Mouse (Mus musculus): ENCODE data around the gene Olfr1270. TPM values are rescaled to one million over a fixed set of nuclear protein-coding genes. Genes with fewer than 3 reads are reported as not detected.
"Not testable (repeated sequence)": the region's sequence is repeated elsewhere in the genome, so short reads cannot be mapped to it uniquely, and the experiment has no call there.

Olfr1270 gene
- polyA plus RNA-seq (2015; fragmentation: Nextera tagmentation; extraction: Ambion mirVana): 0.04 TPM in 1 of 2 replicates, not detected in the other

DNA sequence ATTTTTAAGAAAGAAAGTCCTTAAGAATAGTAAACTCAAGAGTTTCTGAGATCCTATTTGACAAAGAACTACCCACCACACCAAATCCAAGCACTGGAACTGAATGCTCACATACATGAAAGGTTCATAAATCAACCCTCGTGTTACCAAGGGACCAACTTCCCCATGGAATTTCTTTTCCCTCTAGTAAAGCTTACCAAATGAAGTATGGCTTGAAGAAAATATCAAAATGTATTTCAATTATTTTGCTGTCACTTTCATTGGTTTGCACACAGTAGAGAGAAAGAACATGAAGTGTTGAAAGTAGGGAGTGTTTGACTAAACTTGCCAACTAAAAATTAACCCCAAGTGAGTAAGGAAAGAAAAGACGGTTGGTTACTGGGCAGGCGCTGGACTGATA lies at the start of gene Olfr1270:
Gene Olfr1270 (minus strand): TSS at position 101 of the 400 bp plus-strand sequence.
- Histone ChIP-seq H3K27ac (replicated peaks) (no peak within 1 kb of the TSS), H3K4me1 (no peaks in the 10 kb centered on the region), H3K27me3 (no peaks in the 10 kb centered on the region), H3K36me3 (no peaks in the 10 kb centered on the region), H3K9ac (replicated peaks) (no peak within 1 kb of the TSS), H3K4me3 (no peak within 1 kb of the TSS), H3K4me2 (replicated peaks) (no peak within 1 kb of the TSS), H3K9me3 (no peaks in the 10 kb centered on the region)
- 89% methylated on average over 3 of the region's 3 CpGs for WGBS
- no peak for ATAC-seq (replicated peaks)

DNA sequence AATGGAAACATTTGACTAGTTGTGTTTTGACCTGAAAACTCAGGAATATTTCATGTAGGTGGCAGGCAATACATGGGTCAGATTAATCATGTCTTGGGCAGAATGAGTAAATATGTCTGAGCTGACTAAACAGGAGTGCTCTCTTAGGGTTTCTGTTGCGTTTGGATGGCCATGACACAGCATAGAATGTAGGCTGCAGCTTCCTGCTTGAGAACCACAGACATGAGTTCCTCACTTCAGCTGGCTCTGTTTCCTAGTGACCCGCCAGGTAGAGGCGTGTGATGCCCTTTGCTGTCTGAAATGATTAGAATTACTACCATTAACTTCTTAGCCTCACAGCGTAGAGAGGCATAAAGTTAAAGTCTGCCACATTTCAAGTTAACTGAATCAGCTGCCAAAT lies 46.7 kb upstream of the Olfr1270 start:
- H3K4me1 ChIP-seq; H3K4me3 ChIP-seq; ATAC-seq (replicated peaks); H3K4me2 ChIP-seq (replicated peaks); H3K9ac ChIP-seq (replicated peaks); H3K27ac ChIP-seq (replicated peaks); H3K36me3 ChIP-seq; H3K27me3 ChIP-seq; H3K9me3 ChIP-seq: not testable (repeated sequence)
- WGBS: no CpG with 5 or more reads among the region's 4 CpGs

DNA sequence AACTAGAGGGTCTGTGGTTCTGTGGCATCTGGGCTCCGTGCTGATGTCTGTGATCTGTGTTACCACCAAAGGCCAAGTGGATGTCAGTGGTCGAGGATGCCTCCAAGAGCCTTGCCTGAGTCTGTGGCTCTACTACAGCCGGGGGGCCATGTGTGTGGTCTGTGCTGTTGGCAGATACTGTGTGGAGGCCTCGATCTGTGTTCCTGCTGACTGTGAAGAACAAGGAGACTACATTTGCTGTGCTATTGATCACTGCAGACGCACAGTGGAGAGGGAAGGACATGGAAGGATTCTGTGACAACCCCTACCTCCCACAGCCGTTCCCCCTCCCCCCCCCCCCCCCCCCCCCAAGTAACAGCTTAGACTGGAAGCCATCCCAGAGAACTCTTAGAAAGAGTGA lies 42.4 kb upstream of the Olfr1270 start:
- no CpG with 5 or more reads among the region's 6 CpGs for WGBS
- H3K4me3 ChIP-seq; H3K27ac ChIP-seq (replicated peaks); H3K4me2 ChIP-seq (replicated peaks); ATAC-seq (replicated peaks); H3K9ac ChIP-seq (replicated peaks); H3K4me1 ChIP-seq; H3K36me3 ChIP-seq; H3K9me3 ChIP-seq; H3K27me3 ChIP-seq: not testable (repeated sequence)

DNA sequence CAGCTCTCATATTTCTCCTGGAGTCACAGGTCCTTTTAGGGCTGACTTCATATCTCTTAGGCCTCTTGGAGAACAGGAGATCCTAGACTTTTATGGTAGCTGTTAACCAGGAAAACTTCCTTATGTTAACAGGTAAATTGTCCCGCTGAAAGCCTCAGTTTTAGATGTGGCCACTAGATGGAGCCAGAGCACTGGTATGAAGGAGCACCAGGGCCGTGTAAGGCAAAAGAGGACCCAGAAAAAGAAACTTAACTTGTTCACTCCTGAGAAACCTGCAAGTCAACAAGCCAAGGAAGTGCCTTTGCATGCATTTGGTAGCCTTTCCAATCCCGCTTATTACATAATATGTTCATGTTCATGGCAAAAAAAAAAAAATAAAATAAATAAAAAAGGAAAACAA lies 41.9 kb upstream of the Olfr1270 start:
- H3K4me3 ChIP-seq; H3K27me3 ChIP-seq; H3K4me1 ChIP-seq; H3K9me3 ChIP-seq; H3K27ac ChIP-seq (replicated peaks); H3K9ac ChIP-seq (replicated peaks); H3K36me3 ChIP-seq; H3K4me2 ChIP-seq (replicated peaks): not testable (repeated sequence)
- peak; percentile 55; the same call in 1 of the 2 replicates for ATAC-seq (replicated peaks)
- WGBS: no CpG with 5 or more reads among the region's 3 CpGs

DNA sequence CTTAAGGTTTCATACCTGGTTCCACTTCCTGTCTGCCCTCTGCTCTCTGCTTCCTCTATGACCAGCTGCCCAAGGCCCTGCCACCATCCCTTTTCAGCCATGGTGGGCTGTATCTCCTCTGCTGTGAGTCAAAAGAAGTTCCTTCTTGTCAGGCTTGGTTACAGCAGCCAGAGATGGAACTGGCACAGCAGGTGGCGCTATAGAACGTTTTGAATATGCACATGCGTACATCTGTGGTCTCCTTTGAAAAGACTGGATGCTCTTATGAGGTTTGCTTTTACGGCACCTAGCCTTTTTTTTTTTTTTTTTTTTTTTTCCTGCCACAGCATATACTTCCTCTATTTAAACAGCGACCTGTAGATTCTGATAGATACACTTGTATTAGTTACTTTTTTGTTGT lies 34.2 kb upstream of the Olfr1270 start:
- not testable (repeated sequence) for H3K27ac ChIP-seq (replicated peaks); H3K9ac ChIP-seq (replicated peaks); H3K36me3 ChIP-seq; H3K4me1 ChIP-seq; H3K4me2 ChIP-seq (replicated peaks); H3K4me3 ChIP-seq; H3K9me3 ChIP-seq; H3K27me3 ChIP-seq; ATAC-seq (replicated peaks)
- no CpG with 5 or more reads among the region's 5 CpGs for WGBS

DNA sequence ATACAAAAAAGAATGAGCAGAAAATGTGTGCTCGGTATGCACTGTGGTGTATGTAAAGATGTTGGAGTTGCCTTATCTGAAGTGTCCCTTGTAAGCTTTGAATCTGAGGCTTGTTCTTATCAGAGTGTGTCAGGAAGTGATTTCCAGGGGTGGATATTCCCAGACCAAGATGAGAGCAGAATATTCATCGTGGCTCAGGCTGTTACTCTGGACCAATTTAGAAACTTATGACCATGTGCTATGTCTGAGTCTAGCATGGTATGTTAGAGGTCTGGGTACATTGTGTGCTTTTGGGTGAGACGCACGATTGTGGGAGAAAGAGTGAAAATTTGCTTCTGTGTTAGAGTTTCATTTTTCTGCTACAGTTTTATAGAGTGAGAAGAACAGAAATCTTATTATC lies 33.2 kb upstream of the Olfr1270 start:
- not testable (repeated sequence) for H3K4me1 ChIP-seq; H3K9ac ChIP-seq (replicated peaks); ATAC-seq (replicated peaks); H3K36me3 ChIP-seq; H3K4me3 ChIP-seq; H3K9me3 ChIP-seq; H3K27me3 ChIP-seq; H3K4me2 ChIP-seq (replicated peaks); H3K27ac ChIP-seq (replicated peaks)
- no CpG with 5 or more reads among the region's 4 CpGs for WGBS

DNA sequence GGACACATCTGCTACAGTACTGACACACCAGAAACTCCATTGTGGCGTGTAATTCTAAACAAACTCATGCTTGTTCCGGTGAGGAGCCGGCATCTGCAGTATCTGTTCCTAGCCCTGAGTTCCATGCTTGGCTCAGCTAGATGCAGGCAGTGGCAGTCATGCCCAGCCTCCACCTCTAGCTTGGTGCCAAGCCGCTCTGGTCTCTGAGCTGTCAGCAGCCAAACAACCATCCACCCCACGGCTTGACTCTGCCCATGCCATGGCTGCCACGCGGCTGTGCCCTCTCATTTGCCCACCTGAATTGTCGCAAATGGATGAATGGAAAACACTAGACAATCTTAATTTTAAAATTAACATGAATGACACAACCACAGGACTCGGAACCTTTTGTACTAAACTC lies 1.0 kb upstream of the Olfr1270 start:
- Histone ChIP-seq H3K36me3 (no peaks in the 10 kb centered on the region), H3K9me3 (no peaks in the 10 kb centered on the region), H3K4me2 (replicated peaks) (no peak overlapping the region), H3K27ac (replicated peaks) (no peak overlapping the region), H3K4me1 (no peaks in the 10 kb centered on the region), H3K27me3 (no peaks in the 10 kb centered on the region), H3K9ac (replicated peaks) (no peak overlapping the region), H3K4me3 (no peak overlapping the region)
- ATAC-seq (replicated peaks): no peak
- WGBS: 93% methylated on average over 9 of the region's 9 CpGs

DNA sequence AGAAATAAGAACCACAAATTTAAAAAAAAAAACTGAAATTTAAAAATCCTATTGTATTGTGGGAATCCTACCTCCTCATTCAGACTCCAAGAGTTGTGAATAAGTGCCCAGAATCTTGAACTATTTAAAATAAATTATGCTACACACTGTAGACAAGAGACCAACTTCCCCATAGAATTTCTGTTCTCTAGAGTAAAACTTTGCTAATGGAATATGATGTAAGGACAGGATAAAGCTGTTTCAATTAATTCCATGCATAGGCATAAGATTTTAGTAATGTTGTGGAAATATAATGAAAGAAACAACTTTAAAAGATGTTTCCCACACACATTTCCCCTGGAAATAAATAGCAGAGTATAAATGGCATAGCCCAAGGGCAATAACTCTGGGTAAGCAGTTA lies 10.7 kb downstream of the Olfr1270 start, which contains the start of gene Olfr32:
Gene Olfr32 (minus strand): TSS at position 101 of the 400 bp plus-strand sequence.
- no peaks in the 10 kb centered on the region for H3K9me3 ChIP-seq
- no peak within 1 kb of the TSS for H3K4me3 ChIP-seq
- H3K36me3 ChIP-seq: no peaks in the 10 kb centered on the region
- H3K4me1 ChIP-seq: no peaks in the 10 kb centered on the region
- H3K4me2 ChIP-seq (replicated peaks): no peak within 1 kb of the TSS
- ATAC-seq (replicated peaks): no peak
- H3K27ac ChIP-seq (replicated peaks): no peak within 1 kb of the TSS
- H3K27me3 ChIP-seq: no peaks in the 10 kb centered on the region
- no peak within 1 kb of the TSS for H3K9ac ChIP-seq (replicated peaks)

DNA sequence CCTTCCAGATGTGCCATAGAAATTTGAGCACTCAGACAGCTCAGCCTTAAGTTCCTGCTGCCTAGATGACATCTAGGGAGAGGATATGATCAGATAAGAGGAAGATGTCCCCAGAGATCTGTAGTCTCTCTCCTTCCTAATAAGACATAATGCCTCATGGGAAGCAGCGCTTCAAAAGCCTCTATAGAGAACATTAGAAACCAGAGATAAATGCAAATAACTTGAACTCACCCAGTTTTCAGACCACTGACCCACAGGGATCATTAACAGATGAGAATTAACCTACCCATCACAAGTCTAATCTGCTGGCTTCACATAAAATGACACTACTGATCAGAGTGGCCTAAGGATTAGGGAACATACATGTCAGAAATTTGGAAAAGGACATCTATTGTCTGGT lies 31.6 kb downstream of the Olfr1270 start, which contains the start of gene Olfr1269:
Gene Olfr1269 (minus strand): TSS at position 101 of the 400 bp plus-strand sequence.
- H3K9ac ChIP-seq (replicated peaks): no peak within 1 kb of the TSS

More for the DNA sequence above, 31.6 kb downstream of the Olfr1270 start, which contains the start of gene Olfr1269:
- Histone ChIP-seq H3K4me3 (no peak within 1 kb of the TSS), H3K4me1 (no peaks in the 10 kb centered on the region), H3K27ac (replicated peaks) (no peak within 1 kb of the TSS), H3K36me3 (no peaks in the 10 kb centered on the region), H3K9me3 (no peaks in the 10 kb centered on the region), H3K27me3 (no peaks in the 10 kb centered on the region), H3K4me2 (replicated peaks) (no peak within 1 kb of the TSS)
- WGBS: 94% methylated on average over 1 of the region's 1 CpGs
- no peak for ATAC-seq (replicated peaks)

Other genes starting within 250 kb of the Olfr1270 start
- gene Olfr1258, start 225.8 kb downstream of the Olfr1270 start, polyA plus RNA-seq (2015; fragmentation: Nextera tagmentation; extraction: Ambion mirVana): not detected in 2 replicates
- gene Olfr1259, start 204.4 kb downstream of the Olfr1270 start, polyA plus RNA-seq (2015; fragmentation: Nextera tagmentation; extraction: Ambion mirVana): not detected in 2 replicates
- gene Olfr1260, start 178.8 kb downstream of the Olfr1270 start, polyA plus RNA-seq (2015; fragmentation: Nextera tagmentation; extraction: Ambion mirVana): not detected in 2 replicates
- gene Olfr1261, start 161.9 kb downstream of the Olfr1270 start, polyA plus RNA-seq (2015; fragmentation: Nextera tagmentation; extraction: Ambion mirVana): not detected in 2 replicates
- gene Olfr1262, start 152.9 kb downstream of the Olfr1270 start, polyA plus RNA-seq (2015; fragmentation: Nextera tagmentation; extraction: Ambion mirVana): not detected in 2 replicates
- gene Olfr1263, start 141.0 kb downstream of the Olfr1270 start, polyA plus RNA-seq (2015; fragmentation: Nextera tagmentation; extraction: Ambion mirVana): not detected in 2 replicates
- not detected in 2 replicates for gene Olfr1264, start 127.5 kb downstream of the Olfr1270 start, polyA plus RNA-seq (2015; fragmentation: Nextera tagmentation; extraction: Ambion mirVana)
- not detected in 2 replicates for gene Olfr1265, start 117.8 kb downstream of the Olfr1270 start, polyA plus RNA-seq (2015; fragmentation: Nextera tagmentation; extraction: Ambion mirVana)
- gene Olfr140, start 89.5 kb downstream of the Olfr1270 start, polyA plus RNA-seq (2015; fragmentation: Nextera tagmentation; extraction: Ambion mirVana): not detected in 2 replicates
- not detected in 2 replicates for gene Olfr1269, start 31.7 kb downstream of the Olfr1270 start, polyA plus RNA-seq (2015; fragmentation: Nextera tagmentation; extraction: Ambion mirVana)
- gene Olfr32, start 10.8 kb downstream of the Olfr1270 start, polyA plus RNA-seq (2015; fragmentation: Nextera tagmentation; extraction: Ambion mirVana): 0.05 TPM in 1 of 2 replicates, not detected in the other
- gene Olfr1506, start 71.4 kb upstream of the Olfr1270 start, polyA plus RNA-seq (2015; fragmentation: Nextera tagmentation; extraction: Ambion mirVana): not detected in 2 replicates
- not detected in 2 replicates for gene Olfr142, start 104.5 kb upstream of the Olfr1270 start, polyA plus RNA-seq (2015; fragmentation: Nextera tagmentation; extraction: Ambion mirVana)
- gene Olfr1271, start 117.9 kb upstream of the Olfr1270 start, polyA plus RNA-seq (2015; fragmentation: Nextera tagmentation; extraction: Ambion mirVana): not detected in 2 replicates
- not detected in 2 replicates for gene Olfr1272, start 139.8 kb upstream of the Olfr1270 start, polyA plus RNA-seq (2015; fragmentation: Nextera tagmentation; extraction: Ambion mirVana)
- gene Gm13769, start 169.1 kb upstream of the Olfr1270 start, polyA plus RNA-seq (2015; fragmentation: Nextera tagmentation; extraction: Ambion mirVana): not detected in 2 replicates
- not detected in 2 replicates for gene Olfr1274-ps, start 245.6 kb upstream of the Olfr1270 start, polyA plus RNA-seq (2015; fragmentation: Nextera tagmentation; extraction: Ambion mirVana)